Mouse (Mus musculus): Measurements from ENCODE around the gene Trabd2b.

The Trabd2b gene

GRCm38 (mm10) chr4:114492157-114492556 lies 85.6 kb downstream of the Trabd2b start:
- DNase-seq (ENCODE audit: low read depth, low spot score): no peak

GRCm38 (mm10) chr4:114494035-114494434 lies 87.5 kb downstream of the Trabd2b start:
- no peak for DNase-seq (ENCODE audit: low read depth, low spot score)

GRCm38 (mm10) chr4:114495688-114496426 lies 89.3 kb downstream of the Trabd2b start:
- DNase-seq (ENCODE audit: low read depth, low spot score): no peak

GRCm38 (mm10) chr4:114499650-114500049 lies 93.1 kb downstream of the Trabd2b start:
- no peak for DNase-seq (ENCODE audit: low read depth, low spot score)

GRCm38 (mm10) chr4:114500317-114500716 lies 93.8 kb downstream of the Trabd2b start:
- DNase-seq (ENCODE audit: low read depth, low spot score): no peak

GRCm38 (mm10) chr4:114501048-114501447 lies 94.5 kb downstream of the Trabd2b start:
- DNase-seq (ENCODE audit: low read depth, low spot score): no peak

GRCm38 (mm10) chr4:114501611-114502010 lies 95.1 kb downstream of the Trabd2b start:
- DNase-seq (ENCODE audit: low read depth, low spot score): no peak

- no peak for DNase-seq (ENCODE audit: low read depth, low spot score)
These were observed 97.9 kb downstream of the Trabd2b start for GRCm38 (mm10) chr4:114504227-114505041.

- DNase-seq (ENCODE audit: low read depth, low spot score): no peak
These were observed 103.1 kb downstream of the Trabd2b start for GRCm38 (mm10) chr4:114509601-114510000.

- DNase-seq (ENCODE audit: low read depth, low spot score): no peak
These were observed 105.1 kb downstream of the Trabd2b start for GRCm38 (mm10) chr4:114511649-114512048.

- DNase-seq (ENCODE audit: low read depth, low spot score): no peak
These were observed 106.6 kb downstream of the Trabd2b start for GRCm38 (mm10) chr4:114513149-114513548.

- no peak for DNase-seq (ENCODE audit: low read depth, low spot score)
These were observed 108.8 kb downstream of the Trabd2b start for GRCm38 (mm10) chr4:114515330-114515771.

- DNase-seq (ENCODE audit: low read depth, low spot score): no peak
These were observed 110.1 kb downstream of the Trabd2b start for GRCm38 (mm10) chr4:114516651-114517050.

- no peak for DNase-seq (ENCODE audit: low read depth, low spot score)
These were observed 111.5 kb downstream of the Trabd2b start for GRCm38 (mm10) chr4:114518061-114518460.

GRCm38 (mm10) chr4:114518571-114518970 lies 112.0 kb downstream of the Trabd2b start:
- DNase-seq (ENCODE audit: low read depth, low spot score): no peak

- no peak for DNase-seq (ENCODE audit: low read depth, low spot score)
These were observed 112.8 kb downstream of the Trabd2b start for GRCm38 (mm10) chr4:114519321-114519720.

- no peak for DNase-seq (ENCODE audit: low read depth, low spot score)
These were observed 113.4 kb downstream of the Trabd2b start for GRCm38 (mm10) chr4:114519966-114520365.

- DNase-seq (ENCODE audit: low read depth, low spot score): no peak
These were observed 117.0 kb downstream of the Trabd2b start for GRCm38 (mm10) chr4:114523335-114524188.

GRCm38 (mm10) chr4:114531591-114531990 lies 125.1 kb downstream of the Trabd2b start:
- DNase-seq (ENCODE audit: low read depth, low spot score): no peak

GRCm38 (mm10) chr4:114533894-114534754 lies 127.6 kb downstream of the Trabd2b start:
- no peak for DNase-seq (ENCODE audit: low read depth, low spot score)
